ENCODE assay signal across 8 mouse cellular contexts in genomic region chr14:25746971-25747945, GRCm38 (mm10). TPM values are rescaled to one million over a fixed set of nuclear protein-coding genes. Genes with fewer than 3 reads are reported as not detected.
DNase-seq lines count a peak whose midpoint lies in the region; ATAC-seq and TF ChIP-seq lines count a peak whose summit lies in the region.

No protein-coding gene starts in this region.

- no peak for TF ChIP-seq POLR2A in small intestine, adult 2 months (IDR thresholded peaks at IDR 0.05; ENCODE audit: low read depth, low read length)

- no peaks in the 10 kb centered on the region for H3K27me3 ChIP-seq in small intestine, adult 2 months (ENCODE audit: control insufficient read depth, insufficient read depth, low read length)
- no peaks in the 10 kb centered on the region for H3K27me3 ChIP-seq in midbrain, embryonic 11.5 days (ENCODE audit: control insufficient read depth, insufficient read depth, low read length)

- peaks cover 25% of the 10 kb centered on the region for H3K4me1 ChIP-seq in small intestine, adult 2 months (ENCODE audit: control insufficient read depth, insufficient read depth, insufficient read length, low read length)
- no peaks in the 10 kb centered on the region for H3K4me1 ChIP-seq in midbrain, embryonic 11.5 days (ENCODE audit: control insufficient read depth, insufficient read depth, low read length)

- no peak overlapping the region for H3K9ac ChIP-seq in midbrain, embryonic 11.5 days (ENCODE audit: low read length)

- 67% methylated on average over 21 of the region's 21 CpGs for WGBS in small intestine, adult 2 months
- WGBS in midbrain, embryonic 11.5 days: 85% methylated on average over 21 of the region's 21 CpGs

- no peak overlapping the region for H3K4me2 ChIP-seq in midbrain, embryonic 11.5 days

- ATAC-seq in activated CD4-positive, CD25-positive, alpha-beta regulatory T cell, adult 4 months: peak; percentile 36
- ATAC-seq in midbrain, embryonic 11.5 days (ENCODE audit: low FRiP score): no peak
- ATAC-seq in erythroblast, adult 5-6 weeks (replicated peaks; ENCODE audit: low FRiP score, poor library complexity, severe bottlenecking): no peak

- H3K36me3 ChIP-seq in small intestine, adult 2 months (ENCODE audit: control insufficient read depth, insufficient read depth, low read length): no peaks in the 10 kb centered on the region
- H3K36me3 ChIP-seq in midbrain, embryonic 11.5 days (ENCODE audit: control insufficient read depth, insufficient read depth, low read length): no peaks in the 10 kb centered on the region

- TF ChIP-seq CTCF in small intestine, adult 2 months (IDR thresholded peaks at IDR 0.05; ENCODE audit: extremely low read depth, insufficient read length, insufficient replicate concordance, low read depth, low read length): no peak

- peak; percentile 21 for DNase-seq in adrenal gland, postnatal 25 days
- no peak for DNase-seq in adrenal gland, adult 8-10 months
- peak; percentile 38 for DNase-seq in induced T-regulatory cell, adult 2 months (ENCODE audit: low read depth)
- DNase-seq in midbrain, embryonic 11.5 days (ENCODE audit: low spot score, missing footprints): no peak
- DNase-seq in layer of hippocampus, postnatal 14 days (ENCODE audit: low spot score in 2 of 2): no peak

- peak overlapping the region; percentile 19 for H3K27ac ChIP-seq in small intestine, adult 2 months (ENCODE audit: insufficient read depth, low read depth, low read length)
- H3K27ac ChIP-seq in midbrain, embryonic 11.5 days (ENCODE audit: low read depth, low read length): no peak overlapping the region

- no peaks in the 10 kb centered on the region for H3K9me3 ChIP-seq in midbrain, embryonic 11.5 days (ENCODE audit: control insufficient read depth, low read length)

- no peak overlapping the region for H3K4me3 ChIP-seq in small intestine, adult 2 months (ENCODE audit: low read depth, low read length)
- no peak overlapping the region for H3K4me3 ChIP-seq in midbrain, embryonic 11.5 days (ENCODE audit: low read depth, low read length)

RNA-seq across cellular contexts. Expression of gene Zcchc24, which starts 21.6 kb away (rescaled TPM):
- 16.2 and 18.4 TPM in 2 replicates for total RNA-seq in adrenal gland, postnatal 25 days (2021)
- 10 to 100 TPM; 17.8 to 25.0 (median 21.1) TPM for total RNA-seq in adrenal gland, adult 8-10 months (2022)
- under 1 TPM; 0.37 to 0.54 TPM for polyA plus RNA-seq in activated CD4-positive, CD25-positive, alpha-beta regulatory T cell, adult 4 months (2017; shearing (Covaris generic))
- 9.0 and 10.1 TPM in 2 replicates for polyA plus RNA-seq in small intestine, adult 2 months (2012; rRNA removed)
- polyA plus RNA-seq in midbrain, embryonic 11.5 days (2014; fragmentation: Nextera tagmentation; extraction: Ambion mirVana): 10.1 and 11.4 TPM in 2 replicates
- 10 to 100 TPM; 60.4 to 63.5 TPM for total RNA-seq in layer of hippocampus, postnatal 14 days (2021)
- total RNA-seq in erythroblast, adult 5-6 weeks (2015; ENCODE audit: low replicate concordance): 2.7 TPM in 1 of 2 replicates, not detected in the other
- total RNA-seq in erythroblast, adult 5-6 weeks (2017; ENCODE audit: low replicate concordance): 0.94 and 0.98 TPM in 2 replicates

RNA-seq across cellular contexts. Expression of gene Ppif, which starts 53.3 kb away (rescaled TPM):
- total RNA-seq in adrenal gland, postnatal 25 days (2021): 29.4 and 35.9 TPM in 2 replicates
- total RNA-seq in adrenal gland, adult 8-10 months (2022): 10 to 100 TPM; 17.3 to 23.5 (median 19.4) TPM
- polyA plus RNA-seq in activated CD4-positive, CD25-positive, alpha-beta regulatory T cell, adult 4 months (2017; shearing (Covaris generic)): 10 to 100 TPM; 23.8 to 28.5 TPM
- polyA plus RNA-seq in small intestine, adult 2 months (2012; rRNA removed): 66.8 and 80.1 TPM in 2 replicates
- 36.2 and 37.4 TPM in 2 replicates for polyA plus RNA-seq in midbrain, embryonic 11.5 days (2014; fragmentation: Nextera tagmentation; extraction: Ambion mirVana)
- total RNA-seq in layer of hippocampus, postnatal 14 days (2021): 10 to 100 TPM; 27.6 to 27.7 TPM
- 11.7 and 16.5 TPM in 2 replicates for total RNA-seq in erythroblast, adult 5-6 weeks (2015; ENCODE audit: low replicate concordance)
- 2.6 and 4.7 TPM in 2 replicates for total RNA-seq in erythroblast, adult 5-6 weeks (2017; ENCODE audit: low replicate concordance)

Comparison
In these comparisons a context has a peak if more than half of its experiments do, and no peak if none do; other contexts are left out.
1. DNase-seq: peak in adrenal gland, postnatal 25 days (single experiment) and induced T-regulatory cell, adult 2 months (single experiment); none in adrenal gland, adult 8-10 months (single experiment), midbrain, embryonic 11.5 days (single experiment) and layer of hippocampus, postnatal 14 days (0 of 2).